Mouse (Mus musculus) adrenal gland, postnatal 10 days (tissue): ENCODE measurements around the gene Mmd2. TPM values are rescaled to one million over a fixed set of nuclear protein-coding genes. Genes with fewer than 3 reads are reported as not detected.

Source experiments
- DNase-seq: peaks from one replicate; pipeline ENCODE4 v3.0.0; 2021; ENCODE audit warnings: mixed read lengths
- total RNA-seq, 2 experiments: library from RNA; stranded (reverse); gene quantifications; 2 replicates each; pipeline ENCODE4 v1.2.3; 2021

Gene Mmd2
- total RNA-seq, 2 experiments from 2014 or later, result 46.5 to 54.0 TPM

DNA sequence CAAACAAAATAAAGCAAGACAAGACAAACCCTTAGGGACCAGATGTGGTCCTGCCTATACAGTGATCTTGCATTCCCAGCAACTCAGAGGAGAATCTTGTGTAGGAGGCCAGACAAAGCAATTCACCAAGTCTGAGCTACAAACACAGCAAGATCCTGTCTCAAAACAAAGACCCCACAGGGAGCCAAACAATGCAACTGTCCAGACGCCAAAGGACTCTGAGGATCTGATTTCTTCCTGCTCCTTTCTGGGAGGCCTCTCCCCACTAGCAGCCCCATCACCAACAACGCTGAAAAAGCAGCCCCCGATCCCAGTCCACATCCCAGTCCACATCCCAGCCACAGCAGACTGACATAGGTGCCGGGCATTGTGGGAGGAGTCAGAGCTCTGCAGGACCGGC is 62.3 kb downstream of the Mmd2 start:
- no peak for DNase-seq

DNA sequence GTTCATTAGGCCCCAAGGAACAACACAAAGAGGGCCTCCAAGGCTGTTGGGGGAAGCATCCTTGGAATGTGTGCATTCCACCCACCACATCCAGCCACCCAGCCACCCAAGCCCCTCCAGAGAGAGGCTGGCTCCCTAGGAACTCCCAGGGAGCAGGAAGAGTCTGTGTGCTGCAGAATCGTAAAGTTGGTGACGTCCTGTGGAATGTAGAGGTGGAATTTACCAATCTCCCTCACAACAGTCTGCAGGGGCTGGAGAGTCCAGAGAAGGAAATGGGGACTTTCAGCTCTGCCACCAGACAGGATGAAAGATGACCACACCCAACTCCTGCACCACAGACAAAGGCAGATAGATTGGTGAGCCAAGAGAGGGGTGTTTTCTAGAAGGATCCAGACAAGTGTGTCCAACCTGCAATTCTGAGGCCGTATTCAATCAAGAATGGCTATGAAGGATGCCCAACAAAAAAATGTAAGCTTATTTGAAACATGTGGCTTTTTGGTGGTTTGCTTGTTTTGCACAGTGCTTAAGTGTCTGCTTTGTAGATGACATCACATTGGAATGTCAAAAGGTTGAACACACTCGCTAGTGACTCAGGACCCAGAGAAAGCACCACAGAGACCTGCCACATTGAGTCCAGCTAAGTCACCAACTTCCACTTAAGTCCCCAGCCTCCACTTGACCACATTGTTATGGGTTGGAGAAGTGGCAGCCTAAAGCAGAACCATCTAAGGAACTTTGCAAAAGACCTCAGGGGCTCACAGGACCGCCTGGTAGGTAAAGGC is 63.4 kb downstream of the Mmd2 start:
- DNase-seq, result no peak

DNA sequence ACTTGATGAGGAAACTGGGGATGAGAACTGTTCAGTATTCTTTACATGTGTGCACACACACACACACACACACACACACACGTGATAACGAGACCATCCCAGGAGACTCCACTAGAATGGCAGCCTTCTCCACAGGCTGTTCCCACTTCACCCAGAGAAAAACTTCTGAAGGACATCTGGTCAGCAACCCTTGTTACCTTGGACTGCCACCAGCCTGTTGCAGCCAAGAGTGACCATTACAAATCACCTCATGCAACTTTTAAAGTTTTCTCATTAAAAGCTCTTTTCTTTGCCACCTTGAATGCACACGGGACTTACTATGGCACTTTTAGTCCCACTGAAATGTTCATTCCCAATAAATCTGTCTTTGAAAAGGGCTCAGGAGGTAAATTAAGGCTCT is 71.3 kb downstream of the Mmd2 start:
- DNase-seq, result peak; percentile 69

DNA sequence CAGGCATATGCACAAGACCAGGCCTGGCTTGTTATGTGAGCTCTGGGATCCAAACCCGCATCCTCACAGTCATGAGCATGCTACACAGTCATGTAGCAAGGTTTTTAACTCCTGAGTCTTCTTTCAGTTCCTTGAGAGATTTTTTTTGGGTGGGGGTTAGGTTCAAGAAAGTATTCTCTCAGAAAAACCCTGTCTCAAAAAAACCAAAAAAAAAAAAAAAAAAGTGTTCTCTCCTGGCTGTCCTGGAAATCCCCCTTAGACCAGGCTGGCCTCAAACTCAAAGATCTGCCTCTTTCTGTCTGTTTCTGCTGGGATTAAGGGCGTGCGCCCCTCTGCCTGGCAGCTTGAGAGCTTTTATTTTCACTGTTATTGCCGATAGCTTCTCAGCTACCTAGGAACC is 73.2 kb downstream of the Mmd2 start:
- no peak for DNase-seq

DNA sequence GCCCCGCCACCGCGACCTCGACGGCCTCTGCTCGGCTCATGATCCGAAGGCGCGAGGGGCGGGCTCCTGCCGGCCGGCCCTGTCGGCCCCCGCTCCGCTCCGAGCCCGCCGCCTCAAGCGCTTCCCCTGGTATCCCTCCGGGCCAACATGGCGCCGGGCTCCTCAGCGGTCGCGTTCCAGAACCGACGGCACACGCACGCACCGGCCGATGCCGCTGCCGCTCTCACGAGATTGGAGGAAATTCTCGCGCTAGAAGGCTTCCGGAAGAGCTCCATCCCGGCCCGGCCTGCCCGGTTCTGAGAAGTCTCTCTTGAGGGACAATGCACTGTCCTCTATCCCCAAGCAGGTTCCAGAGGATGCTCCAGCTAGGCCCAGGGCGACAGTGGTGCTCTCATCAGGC is 78.7 kb downstream of the Mmd2 start, which contains the start of gene Papolb:
Gene Papolb, minus strand, starts transcription at position 162 of the 400 bp plus-strand sequence.
- no peak for DNase-seq

DNA sequence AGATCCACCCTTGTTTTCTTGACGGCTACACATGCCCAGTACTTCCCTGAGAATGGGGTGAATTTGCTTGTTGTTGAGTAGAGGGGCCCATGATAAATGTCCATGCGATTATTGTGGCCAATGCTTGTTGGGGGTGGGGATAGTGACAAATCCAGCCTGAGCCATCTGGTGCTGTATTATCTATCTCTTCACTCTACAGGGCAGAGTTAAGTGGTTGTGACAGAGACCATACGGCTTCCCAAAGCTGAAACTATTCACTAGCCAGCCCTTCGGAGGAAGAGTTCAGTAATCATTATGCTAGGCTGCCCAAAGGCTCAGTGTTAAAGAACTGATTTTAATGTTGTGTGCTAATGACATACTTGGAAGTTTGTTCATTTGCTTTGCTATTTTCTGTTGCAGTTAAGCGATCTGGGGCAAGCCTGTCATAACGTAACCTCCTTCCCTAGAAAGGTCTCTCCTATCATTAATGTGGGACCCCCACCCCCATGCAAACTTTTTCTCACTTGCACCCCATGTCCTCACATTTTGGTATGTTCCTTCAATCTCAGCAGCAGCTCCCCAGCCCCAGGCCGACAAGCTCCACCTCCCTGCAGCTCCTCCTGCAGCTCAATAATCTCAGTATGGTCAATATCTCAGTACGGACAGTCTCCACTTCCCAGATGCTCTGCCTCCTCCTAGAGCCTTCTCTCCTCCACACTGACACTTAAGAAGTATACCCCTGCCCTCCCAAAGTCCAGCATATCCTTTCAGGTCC is 83.7 kb downstream of the Mmd2 start:
- DNase-seq, result no peak

DNA sequence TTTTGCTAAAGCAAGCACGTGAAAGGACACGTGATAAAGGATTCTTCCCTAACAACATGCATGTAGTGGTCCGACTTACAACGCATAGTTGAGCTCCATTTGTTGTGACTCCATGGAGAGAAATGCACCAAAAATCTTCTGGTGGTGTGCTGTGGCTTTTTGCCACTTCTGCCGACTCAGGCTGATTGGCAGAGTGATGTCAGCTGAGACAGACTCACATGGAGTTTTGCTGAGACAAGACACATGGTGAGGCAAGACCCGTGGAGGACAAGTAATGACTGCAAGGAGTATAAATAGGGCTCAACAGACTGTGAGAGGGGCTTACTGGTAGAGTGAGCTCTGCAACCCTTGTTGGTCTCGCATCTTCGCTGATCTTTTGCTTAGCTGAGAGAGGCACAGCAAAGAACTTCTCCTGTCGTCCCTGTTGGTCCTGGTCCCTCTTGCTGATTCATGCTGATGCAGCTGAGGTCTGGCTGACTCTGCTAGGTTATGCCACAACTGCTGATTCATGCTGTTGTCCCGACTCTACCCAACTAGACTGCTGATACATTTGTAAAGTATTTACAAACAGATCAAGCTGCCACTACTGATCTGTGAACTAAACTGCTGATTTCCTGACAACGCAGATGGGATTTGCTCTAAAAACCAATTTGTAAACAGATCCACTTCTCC is 87.3 kb downstream of the Mmd2 start:
- DNase-seq, result no peak

DNA sequence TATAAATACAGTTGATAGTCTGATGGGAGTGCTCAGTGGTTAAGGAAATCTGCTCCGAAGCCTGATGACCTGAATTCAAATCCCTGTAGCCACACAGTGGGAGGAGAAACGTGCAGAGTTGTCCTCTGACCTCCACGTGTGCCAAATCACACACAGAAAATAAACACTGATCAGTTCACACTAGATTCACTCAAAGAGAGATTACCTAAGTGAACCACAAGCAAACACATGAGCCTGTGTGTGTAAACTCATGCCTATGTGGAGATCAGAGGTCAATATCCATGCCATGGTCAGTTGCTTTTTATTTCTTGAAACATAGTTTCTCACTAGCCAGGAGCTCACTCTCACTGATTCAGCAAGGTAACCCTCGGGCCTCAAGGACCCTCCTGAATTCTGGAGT is 88.2 kb downstream of the Mmd2 start:
- DNase-seq, result no peak

DNA sequence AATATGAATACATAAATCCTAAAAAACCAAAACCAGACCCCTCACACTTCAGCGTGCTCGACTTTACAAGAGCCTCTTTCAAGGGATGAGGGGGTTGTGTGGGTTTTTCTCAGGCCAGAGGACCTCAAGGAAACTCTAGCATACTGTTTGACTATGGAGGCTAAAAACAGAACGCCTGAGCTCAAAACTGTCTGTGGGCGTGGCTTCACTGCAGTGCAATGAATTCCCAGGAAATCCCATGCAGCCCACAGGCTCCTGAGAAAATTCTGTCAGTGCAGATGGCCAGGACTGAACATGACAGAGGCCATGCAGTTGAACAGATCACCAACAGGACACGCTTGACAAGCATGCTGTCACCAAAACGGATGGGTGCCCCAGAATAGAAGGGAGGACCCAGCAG is 89.6 kb downstream of the Mmd2 start:
- no peak for DNase-seq

Other genes with a start within 250 kb of the Mmd2 start
- gene Foxk1, start 207.3 kb downstream of the Mmd2 start, total RNA-seq, result 10 to 100 TPM; 22.9 to 23.6 TPM
- gene Ap5z1, start 144.9 kb downstream of the Mmd2 start, total RNA-seq, result 10 to 100 TPM; 14.0 to 18.9 TPM
- under 1 TPM; 0.21 to 0.27 TPM for gene Papolb, start 78.7 kb downstream of the Mmd2 start, total RNA-seq
- 10 to 100 TPM in 1 of 2 experiments, 1 to 10 TPM in 1; 8.0 to 10.7 TPM for gene Radil, start 57.7 kb downstream of the Mmd2 start, total RNA-seq
- 100 to 1,000 TPM in 1 of 2 experiments, 10 to 100 TPM in 1; 93.6 to 102 TPM for gene Wipi2, start 18.9 kb upstream of the Mmd2 start, total RNA-seq
- gene Slc29a4, start 83.7 kb upstream of the Mmd2 start, total RNA-seq, result 10 to 100 TPM; 17.2 to 24.0 TPM
- 10 to 100 TPM; 77.5 to 98.6 TPM for gene Tnrc18, start 208.9 kb upstream of the Mmd2 start, total RNA-seq